Mouse (Mus musculus) spleen, adult 18-20 months (tissue): Measurements from ENCODE around the gene B3gntl1.

ENCODE experiments used
- DNase-seq, 2 experiments: peaks; one replicate each; pipeline ENCODE4 v3.0.0; 2022; ENCODE audit warnings: mixed read lengths in 2 of 2

B3gntl1 gene

DNA sequence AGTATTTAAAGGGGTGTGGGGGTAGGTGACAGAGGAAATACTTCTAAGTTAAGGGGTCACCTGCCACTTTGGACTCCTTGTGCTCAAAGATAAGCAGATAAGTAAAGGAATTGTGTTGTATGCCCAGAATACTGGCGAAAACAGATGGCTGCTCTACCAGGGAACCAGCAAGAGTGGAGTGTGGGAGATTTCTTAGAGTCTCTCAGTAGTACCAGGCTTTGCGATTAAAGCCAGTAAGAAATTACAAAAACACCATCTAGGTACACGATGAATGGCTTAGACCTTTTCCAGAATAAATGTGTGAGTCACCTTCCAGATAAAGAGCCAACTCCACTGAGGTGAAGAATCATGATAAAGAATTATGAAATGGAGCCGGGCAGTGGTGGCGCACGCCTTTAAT, 27.6 kb downstream of the B3gntl1 start:
- DNase-seq: no peak

- DNase-seq: no peak
These were observed 31.3 kb downstream of the B3gntl1 start for GRCm38 (mm10) chr11:121641501-121642145.

GRCm38 (mm10) chr11:121636646-121637045, 36.3 kb downstream of the B3gntl1 start:
- DNase-seq: no peak

- DNase-seq: no peak
These were observed 41.5 kb downstream of the B3gntl1 start for GRCm38 (mm10) chr11:121631410-121631809.

DNA sequence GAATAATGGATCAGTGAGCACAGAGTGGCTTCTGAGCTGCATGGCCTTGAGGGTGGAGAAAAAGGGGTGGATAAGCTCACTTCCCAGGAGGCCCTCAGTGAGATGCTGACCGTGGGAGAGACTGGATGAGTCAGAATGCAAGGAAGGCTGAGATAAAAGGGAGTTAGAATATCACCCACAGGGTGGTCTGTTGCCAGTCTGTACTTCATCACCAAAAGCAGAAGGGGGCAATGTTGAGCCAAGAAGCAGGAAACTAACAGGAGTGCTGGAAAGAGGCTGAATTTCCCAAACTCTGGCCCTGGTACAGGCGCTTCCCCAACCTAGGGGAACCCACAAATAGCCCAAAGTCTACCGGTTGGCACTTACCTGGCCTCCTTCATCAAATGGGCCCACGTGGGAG, 42.5 kb downstream of the B3gntl1 start:
- DNase-seq: no peak

DNA sequence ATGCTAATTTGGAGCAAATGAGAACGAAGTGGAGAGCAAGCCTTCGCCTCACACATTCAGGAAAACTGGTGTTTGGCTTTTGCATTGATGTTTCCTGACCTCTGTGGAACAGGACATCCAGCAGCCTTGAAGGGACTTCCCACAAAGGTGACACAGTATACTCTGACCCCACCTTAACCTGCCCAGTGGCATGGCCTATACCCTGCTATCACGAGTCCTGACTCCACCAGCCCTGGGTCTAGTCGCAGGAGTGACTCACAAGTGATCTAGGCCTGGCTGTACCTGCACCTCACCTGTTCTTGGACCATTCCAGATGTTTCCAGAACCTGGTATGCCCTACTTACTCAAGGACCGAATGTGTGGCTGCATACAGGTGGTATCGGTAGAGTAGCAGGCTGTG, 43.4 kb downstream of the B3gntl1 start:
- DNase-seq: no peak

DNA sequence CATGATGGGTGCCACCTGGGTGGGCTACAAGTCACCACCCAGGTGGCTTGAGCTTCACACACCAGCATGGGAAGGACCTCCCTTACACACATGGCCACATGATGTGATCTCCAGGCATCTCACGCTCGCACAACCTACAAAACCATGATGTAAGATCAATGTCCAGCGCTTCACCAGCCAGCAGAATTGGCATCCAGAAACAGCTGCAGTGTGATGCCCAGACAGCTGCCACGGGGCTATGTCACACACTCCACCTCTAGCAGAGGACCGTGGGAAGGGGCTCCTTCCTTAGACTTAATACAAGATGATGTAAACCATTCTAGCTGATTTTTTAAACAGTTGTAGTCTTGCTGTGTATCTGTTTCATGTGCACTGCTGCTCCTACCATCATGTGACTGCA, 45.4 kb downstream of the B3gntl1 start:
- no peak for DNase-seq

- DNase-seq: no peak
These were observed 47.9 kb downstream of the B3gntl1 start for GRCm38 (mm10) chr11:121625007-121625406.

DNA sequence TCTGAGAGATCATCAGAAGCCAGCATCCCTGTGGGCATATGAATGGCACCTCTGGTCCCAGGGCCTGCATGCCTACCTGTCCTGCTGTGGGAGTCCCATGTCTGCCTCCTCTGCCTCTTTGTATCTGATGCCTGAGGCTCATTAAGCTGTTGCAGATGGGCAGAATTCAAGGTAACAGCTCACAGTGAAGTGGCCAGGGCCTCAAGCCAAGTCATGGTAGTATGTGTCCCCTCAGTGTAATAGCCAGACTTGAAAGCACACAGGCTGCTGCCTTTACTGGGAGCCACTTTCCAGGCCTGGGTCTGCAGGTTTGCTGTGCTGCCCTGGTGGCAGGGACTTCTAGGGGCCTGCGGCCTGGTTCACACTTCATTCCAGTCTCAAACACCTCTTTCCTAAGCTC, 55.6 kb downstream of the B3gntl1 start:
- DNase-seq: no peak

GRCm38 (mm10) chr11:121616501-121616900, 56.5 kb downstream of the B3gntl1 start:
- DNase-seq: no peak

GRCm38 (mm10) chr11:121615961-121616485, 56.9 kb downstream of the B3gntl1 start:
- no peak for DNase-seq

DNA sequence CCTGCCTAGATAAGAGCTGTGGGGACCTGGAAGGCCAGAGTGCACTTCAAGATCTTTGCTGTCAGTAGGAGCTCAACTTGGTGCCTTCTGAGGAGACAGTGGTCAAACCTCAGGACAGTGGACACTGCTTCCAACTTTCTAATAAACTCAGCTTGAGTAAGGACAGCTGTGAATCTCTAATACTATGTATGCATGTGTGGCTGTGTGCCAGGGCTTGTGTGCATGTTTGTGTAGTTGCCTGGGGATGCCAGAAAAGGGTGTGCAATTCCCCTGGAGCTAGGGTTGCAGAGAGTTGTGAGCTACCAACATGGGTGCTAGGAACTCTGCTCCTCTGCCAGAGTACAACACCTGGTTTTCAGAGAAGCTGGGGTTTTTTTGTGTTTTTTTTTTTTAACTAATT, 62.0 kb downstream of the B3gntl1 start:
- DNase-seq: no peak

GRCm38 (mm10) chr11:121605604-121606003, 67.3 kb downstream of the B3gntl1 start:
- no peak for DNase-seq

GRCm38 (mm10) chr11:121601422-121601821, 71.5 kb downstream of the B3gntl1 start:
- DNase-seq: no peak

GRCm38 (mm10) chr11:121597254-121597653, 75.7 kb downstream of the B3gntl1 start:
- DNase-seq: no peak

DNA sequence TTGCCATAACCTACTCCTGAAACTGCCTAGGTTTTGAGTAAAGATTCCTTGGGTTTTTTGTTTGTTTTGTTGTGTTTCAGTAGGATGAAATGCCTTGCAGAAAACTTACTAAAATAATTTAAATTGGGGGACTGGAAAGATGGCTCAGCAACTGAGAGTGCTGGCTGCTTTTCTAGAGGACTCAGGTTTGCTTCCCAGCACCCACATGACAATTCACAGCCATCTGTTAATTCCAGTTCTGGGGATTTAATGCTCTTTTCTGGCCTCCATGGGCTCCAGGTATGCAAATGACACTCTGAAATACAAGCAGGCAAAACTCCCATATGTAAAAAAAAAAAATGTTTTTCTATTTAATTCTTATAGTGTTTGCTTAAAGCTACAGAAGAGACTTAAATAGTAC, 91.1 kb downstream of the B3gntl1 start:
- DNase-seq: no peak
